Mouse (Mus musculus) brain, embryonic 18.5 days (tissue): ENCODE results near the gene Cd300e.
"Not testable (repeated sequence)": the region's sequence is repeated elsewhere in the genome, so short reads cannot be mapped to it uniquely, and the experiment has no call there.

ENCODE experiments used
- DNase-seq: peaks from one replicate; pipeline ENCODE4 v3.0.0-alpha.2; 2012; ENCODE audit warnings: low read depth, low spot score

Cd300e gene

DNA sequence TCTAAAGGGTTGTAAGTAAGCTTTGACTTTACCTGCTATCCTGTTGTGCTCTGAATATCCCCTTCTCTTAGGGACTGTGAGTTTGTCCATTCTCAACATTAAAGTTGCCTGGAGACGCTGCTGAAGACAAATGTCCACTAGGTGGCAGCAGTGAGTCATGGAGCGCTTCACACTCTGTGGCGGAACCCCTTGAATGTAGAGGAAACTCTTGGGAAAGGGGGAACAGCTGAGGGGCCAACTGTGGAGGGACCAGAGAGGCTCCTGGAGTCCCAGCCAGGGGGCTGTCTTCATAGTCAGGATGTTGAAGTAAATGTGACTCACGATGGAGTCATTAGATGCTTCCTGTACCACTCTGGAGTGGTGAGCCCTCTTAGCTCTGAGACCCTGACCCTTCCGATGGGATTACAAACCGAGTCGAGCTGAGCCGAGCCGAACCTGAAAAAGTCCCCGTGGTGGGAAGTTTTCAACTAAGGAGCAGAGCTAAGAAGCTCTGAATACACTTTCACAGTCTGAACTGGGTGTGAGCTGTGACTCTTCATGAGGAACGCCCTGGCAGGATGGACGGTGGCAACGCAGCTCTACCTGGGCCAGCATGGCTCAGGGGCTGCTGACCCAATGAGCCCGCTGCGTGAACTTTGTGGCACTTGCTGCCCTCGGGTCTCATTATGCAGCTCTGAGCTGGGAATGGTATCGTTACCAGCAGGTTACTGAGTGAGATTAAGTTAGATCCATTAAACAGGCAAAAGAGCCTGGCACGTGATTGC, 21.6 kb upstream of the Cd300e start:
- peak; percentile 28 for DNase-seq

DNA sequence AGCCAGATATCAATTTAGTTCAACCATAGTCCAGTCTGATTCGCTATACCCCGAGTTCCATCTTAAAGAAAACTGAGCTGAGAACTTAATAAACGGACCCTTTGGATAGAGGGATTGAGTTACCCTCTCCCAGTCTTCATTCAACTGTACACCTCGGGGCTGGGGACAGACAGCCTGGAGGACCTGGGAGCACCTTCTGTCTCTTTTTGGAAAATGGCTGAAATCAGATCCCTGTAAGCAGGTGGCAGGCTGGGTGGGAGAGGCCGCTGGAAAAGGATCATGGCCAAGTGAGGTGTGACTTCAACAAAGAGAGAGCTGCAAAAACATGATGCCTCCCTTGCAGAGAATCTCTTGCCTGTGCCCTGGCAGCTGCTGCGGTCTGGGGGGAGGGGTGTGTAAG, 20.2 kb upstream of the Cd300e start:
- DNase-seq = no peak

DNA sequence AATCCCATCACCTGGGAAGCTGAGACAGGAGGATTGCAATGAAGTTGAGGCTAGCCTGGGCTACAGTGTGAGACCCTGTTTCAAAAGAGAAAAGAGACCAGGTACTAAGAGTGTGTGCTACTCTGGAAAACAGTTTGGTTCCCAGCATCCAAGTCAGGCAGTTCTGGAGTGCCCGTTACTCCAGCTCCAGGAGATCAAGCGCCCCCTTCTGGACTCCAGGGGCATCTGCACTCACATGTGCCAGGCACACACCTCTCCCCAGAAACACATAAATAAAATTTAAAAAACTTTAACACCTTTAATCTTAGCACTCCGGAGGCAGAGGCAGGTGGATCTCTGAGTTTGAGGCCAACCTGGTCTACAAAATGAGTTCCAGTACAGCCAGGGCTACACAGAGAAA, 19.4 kb upstream of the Cd300e start:
- DNase-seq = no peak

DNA sequence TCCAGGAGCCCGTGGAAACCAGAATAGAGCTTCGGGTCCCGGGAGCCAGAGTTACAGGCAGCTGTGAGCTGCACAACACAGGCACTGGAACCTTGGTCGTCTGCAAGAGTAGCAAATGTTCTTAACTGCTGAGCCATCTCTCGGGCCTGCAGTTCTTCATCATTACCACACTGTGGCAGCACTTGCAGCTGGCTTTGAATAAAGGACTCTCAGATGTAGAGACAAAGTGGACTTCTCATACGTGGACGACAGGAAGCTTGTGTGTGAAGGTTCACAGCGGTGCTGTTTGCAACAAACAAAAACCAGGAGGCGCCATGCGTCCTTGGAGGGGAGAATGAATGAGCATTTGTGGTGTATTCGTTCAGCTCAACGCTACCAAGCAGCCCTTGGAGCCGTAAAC, 18.9 kb upstream of the Cd300e start:
- DNase-seq = peak; percentile 24

DNA sequence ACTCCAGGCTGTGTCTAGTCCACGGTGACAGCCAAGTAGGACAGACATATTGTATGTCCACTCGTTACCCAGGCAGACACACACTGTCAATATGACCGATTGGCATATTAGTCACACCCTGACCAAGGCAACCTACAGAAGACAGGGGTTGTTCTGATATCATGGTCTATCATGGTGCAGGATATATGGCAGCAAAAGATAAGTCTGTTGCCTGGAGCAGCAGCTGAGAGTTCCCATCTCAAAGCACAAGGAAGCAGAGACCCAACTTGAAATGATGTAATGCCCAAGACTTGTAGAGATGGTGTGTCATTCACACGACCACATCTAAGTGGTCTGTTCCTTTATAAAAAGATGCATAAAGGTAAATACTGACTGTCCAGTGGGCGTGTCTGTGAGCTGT, 16.7 kb upstream of the Cd300e start:
- DNase-seq = no peak

DNA sequence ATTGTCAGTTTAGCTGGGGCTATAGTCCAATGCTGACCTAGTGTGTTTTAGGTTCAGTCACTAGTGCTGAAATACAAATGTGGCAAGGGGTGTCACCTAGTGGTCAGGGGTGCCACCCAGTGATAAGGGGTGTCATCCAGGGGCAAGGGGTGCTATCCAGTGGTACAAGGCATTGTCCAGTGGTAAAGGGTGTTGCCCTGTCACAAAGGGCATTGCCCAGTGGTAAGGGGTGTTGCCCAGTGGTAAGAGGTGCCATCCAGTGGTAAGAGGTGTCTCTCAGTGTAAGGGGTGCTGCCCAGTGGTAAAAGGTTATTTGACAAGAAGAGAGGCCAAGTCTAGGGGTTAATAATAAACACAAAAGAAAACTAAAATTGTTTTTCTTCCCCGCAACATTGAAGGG, 15.5 kb upstream of the Cd300e start:
- DNase-seq = no peak

DNA sequence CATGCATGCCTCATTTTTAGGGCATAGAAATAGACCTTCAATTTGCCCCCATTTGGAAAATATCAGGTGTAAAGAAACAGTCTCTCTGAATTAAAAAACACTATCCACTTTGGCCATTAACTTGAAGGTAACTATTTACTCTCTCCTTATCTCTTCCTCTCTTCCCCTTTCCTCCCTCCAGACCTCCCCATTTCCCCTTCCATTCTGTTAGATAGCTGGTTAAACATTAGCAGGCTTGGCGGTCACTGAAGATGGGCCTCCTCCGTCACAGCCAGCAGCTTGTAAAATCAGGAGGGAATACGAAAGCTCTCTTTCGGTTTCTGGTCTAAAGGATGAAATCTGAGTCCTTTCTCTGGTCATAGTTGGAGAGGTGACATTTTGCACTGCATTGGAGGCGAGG, 13.9 kb upstream of the Cd300e start:
- no peak for DNase-seq

DNA sequence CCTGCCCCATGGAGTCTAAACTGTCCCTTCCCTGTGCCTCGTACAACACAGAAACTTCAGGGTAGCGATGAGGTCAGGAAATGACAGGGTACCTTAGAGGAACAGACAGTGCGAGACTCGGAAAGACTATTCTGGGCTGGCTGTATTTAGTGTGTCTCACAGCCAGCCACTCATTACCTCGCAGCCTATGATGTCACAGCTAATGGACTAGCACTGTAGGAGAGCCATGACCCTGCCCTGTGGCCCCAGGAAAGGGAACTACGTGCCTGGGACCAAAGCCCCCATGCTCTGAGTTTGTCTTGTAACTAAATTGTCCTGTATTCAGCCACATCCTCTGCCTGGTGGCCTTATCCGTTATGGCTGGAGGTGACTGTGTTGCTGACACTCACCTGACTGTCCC, 13.4 kb upstream of the Cd300e start:
- no peak for DNase-seq

DNA sequence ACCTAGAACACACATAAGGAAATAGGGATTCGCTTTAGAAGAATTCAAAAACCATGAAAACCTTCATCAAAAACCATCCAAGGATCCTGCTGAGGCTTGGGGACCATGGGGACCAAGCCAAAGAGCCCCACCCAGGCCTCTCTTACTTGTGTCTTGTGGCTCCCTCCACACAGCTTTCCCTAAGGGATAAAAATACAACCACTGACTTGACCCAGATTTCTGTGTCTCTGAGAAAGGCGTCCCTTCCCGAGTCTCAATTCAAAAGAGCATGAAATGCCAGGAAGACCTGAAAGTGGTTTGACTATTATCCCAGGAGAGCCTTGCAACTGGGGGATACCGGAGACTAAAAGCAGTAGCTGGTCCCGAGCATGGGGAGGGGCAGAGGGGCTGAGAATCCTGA, 11.0 kb upstream of the Cd300e start:
- no peak for DNase-seq

DNA sequence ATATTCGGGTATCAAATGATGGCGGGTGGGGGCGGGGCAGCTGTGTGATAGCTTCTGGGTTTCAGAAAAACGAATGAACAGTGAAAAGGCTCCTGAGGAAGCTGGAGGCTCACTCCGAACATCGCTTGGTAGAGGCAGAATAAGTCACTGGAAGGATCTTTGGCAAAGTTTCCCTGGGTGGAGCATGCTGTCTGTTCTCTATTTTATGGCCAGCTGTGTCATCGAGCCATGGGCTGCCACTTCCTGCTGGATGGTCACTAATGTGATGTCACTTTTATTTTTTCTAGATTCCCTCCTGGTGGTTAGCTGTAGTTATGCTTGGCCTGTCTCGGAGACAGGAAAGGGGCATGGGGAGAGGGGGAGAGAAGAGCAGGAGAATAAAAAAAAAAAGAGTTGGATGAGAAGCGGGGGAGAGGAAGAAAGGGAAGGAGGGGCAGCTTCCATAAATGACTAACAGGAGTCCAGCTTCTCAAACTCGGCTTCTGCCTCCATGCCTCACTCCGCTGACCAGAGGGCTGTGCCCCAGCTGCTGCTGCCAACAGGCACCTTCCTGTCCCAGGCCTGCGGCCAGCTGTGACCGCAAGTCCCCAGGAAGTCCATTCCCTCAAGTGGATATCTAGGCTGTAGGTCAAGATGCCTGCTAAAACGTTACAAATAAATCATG, 9.8 kb upstream of the Cd300e start:
- DNase-seq = no peak

DNA sequence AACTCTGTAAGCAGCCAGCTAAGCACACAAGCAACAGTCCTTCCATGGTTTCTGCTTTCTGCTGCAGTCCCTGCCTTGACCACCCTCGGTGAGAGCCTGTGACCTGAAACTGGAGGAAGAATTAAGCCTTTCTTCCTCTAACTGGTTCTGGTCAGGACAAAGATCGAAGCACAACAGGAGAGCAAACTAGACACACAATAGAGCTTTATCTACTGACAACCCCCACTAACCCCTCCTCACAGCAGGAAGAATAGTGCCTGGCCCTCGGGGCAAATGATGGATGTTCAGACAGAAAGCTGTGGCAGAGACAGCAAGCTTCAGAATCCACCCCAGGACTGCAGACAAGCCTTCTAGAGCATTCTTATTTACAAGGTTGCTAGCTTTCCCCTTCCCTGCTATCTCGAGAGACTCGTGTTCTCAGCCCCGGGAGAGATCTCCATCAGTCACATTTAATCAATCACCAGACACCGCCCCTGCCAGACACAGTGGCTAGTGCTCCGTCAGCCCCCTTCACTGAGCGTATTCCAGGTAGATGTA, 9.1 kb upstream of the Cd300e start:
- DNase-seq = no peak

DNA sequence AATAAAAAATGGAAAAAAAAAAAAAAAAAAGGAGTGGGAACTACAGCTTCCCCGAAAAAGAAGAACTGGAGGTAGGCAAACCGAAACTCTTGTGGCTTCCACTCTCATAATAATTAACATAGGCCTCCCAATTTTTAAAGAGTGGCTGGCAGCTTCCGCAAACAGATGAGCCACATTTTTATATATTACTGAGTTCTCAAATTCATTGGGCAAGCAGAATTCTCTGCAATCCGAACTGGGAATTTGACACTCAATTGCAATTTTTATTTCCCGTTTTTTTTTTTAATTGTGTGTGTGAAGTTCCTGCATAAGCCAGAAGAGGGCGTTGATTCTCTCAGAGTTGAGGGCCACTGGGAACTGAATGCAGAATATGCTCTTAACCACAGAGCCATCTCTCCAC, 4.8 kb upstream of the Cd300e start:
- DNase-seq = no peak

DNA sequence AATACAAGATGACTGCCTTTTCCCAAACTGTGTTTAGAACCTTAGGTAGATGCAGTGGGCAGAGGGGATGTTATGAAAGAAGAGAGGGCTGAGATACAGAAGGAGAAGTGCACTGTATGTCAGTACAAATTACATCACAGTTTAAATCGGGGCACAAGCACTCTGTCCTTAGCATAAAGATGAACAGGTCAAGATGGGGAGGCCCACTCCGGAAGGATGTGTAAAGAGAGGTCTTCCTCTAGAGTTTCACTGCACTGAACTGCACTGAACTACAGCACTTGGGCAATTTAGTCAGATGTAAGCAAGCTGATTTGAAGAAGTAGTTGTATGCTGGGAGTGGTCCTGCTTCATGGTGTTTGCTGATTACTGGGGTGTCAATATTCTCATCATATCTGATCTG, 2.2 kb downstream of the Cd300e start:
- no peak for DNase-seq

DNA sequence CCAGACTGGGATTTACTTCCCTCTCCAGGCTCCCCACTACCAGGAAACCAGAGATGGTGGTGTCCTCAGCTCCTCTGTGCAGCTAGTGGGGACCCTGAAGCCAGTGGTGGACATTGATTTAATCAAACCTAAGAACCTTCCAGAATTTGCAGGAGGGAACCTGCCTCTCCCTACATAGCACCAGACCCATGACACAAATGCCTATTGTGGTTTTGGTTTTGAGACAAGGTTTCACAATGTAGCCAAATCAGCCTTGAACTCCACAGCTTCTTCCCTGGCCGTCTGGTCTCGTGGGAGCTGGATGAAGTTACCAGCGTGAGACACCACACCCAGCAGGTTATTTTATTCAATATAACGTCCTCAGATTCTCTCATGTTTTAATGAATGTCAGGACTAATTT, 3.3 kb downstream of the Cd300e start:
- no peak for DNase-seq

DNA sequence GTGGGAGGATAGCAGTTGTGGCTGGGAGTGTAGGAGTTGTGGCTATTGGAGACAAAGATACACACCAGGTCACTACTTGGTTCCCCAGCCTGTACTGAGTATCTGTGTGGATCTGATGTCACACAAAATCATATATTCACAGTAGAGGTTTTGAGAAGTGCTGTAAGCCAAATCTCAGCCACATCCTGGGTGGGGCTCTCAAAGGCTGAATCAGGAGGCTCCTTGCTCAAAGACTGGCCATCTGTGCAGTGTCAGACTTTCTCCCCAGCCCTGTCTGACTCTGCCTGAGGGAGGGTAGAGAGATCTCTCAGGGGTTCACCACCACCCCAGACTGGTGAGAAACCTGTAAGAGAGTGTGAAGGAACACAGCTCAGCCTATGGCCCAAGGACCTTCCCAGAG, 7.4 kb downstream of the Cd300e start:
- DNase-seq = no peak

DNA sequence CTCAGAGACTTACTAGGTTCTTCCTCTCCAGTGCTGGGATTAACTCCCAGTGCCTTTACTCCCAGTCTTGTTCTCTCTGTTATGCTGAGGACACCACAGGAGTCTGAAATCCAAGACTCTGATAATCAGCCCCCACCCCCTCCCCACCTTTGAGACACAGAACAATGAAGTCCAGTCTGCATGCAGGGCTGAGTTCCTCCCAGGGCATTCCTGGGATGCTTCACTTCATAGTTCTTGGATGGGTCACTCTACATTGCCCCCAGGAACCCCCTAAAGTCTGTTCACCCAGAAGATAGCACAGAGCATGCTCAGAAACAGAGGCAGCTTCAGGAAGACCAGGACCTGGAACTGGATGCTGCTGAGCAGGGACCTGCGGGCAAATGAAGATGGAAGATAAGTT, 9.0 kb downstream of the Cd300e start:
- DNase-seq = no peak

DNA sequence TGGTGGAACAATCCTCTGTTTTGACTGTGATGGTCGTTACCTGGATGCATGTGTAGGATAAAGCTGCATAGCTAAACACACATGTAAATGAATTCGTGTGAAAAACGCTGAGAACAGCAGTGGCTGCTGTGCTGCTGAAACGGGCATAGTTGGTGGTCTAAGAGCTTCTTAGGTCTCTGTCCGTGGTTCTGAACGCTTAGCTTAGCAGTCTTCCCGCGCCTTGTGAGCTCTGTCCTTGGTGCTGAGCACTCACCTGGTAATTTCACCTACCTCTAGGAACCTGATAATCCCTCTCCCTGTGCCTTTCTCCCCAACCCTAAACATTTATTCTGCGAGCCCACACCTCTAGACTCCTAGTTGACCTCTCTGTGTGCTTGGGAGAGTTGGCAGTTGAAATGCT, 9.8 kb downstream of the Cd300e start:
- DNase-seq = no peak

DNA sequence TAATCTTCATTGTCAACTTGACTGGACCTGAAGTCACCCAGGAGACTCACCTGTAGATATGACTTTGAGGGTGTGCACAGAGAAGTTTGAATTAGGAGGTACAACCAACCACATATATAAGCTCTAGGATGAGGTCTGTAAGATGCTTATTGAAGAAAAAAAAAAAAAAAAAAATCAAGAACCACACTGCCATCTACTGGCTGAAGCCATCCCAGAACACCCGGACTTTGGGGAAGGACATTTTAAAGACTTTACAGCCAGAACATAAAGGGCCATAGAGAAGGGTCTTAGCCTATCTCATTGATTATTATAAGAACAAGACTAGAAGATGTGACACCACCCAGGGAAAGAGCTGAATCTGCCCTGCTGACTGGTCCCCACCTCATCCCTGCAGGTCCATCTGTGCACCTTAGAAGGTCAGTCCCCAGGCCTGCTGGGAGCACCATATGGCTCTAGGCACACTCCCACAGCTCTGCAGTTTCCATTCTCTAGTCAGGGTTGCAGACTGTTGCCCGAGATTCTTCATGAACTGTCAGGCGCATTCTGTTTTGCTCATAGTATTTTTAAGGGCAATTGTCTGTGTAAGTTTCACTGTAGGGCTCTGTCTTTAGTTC, 12.6 kb downstream of the Cd300e start:
- no peak for DNase-seq

DNA sequence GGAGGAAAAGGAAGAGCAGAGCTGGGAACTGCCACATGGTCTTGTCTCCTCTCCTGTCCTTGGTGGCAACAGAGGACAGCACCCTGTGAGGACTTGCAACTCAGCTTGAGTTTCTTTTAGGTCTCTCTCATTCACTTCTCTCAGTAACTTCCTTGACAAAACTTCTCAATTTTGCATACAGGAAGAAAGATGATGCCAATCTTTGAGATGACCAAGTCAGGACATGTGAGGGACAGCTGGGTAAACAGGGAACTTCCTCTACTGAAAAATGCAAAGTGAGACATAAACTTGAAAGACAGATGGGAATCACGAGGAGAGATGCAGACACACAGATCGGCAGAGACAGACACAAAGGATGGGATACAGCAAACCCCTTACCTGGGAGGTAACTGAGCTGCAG, 13.7 kb downstream of the Cd300e start, which contains the start of gene Cd300ld3:
Cd300ld3 (minus strand) TSS at position 151 of the 400 bp plus-strand sequence.
- DNase-seq = no peak

DNA sequence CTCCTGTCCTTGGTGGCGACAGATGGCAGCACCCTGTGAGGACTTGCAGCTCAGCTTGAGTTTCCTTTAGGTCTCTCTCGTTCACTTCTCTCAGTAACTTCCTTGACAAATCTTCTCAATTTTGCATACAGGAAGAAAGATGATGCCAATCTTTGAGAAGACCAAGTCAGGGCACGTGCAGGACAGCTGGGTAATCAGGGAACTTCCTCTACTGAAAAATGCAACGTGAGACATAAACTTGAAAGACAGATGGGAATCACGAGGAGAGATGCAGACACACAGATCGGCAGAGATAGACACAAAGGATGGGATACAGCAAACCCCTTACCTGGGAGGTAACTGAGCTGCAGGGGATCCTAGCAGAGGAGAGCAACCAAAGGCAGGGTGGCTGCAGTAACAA, 24.3 kb downstream of the Cd300e start, which contains the start of gene Cd300ld5:
Cd300ld5 (minus strand) TSS at position 101 of the 400 bp plus-strand sequence.
- not testable (repeated sequence) for DNase-seq

DNA sequence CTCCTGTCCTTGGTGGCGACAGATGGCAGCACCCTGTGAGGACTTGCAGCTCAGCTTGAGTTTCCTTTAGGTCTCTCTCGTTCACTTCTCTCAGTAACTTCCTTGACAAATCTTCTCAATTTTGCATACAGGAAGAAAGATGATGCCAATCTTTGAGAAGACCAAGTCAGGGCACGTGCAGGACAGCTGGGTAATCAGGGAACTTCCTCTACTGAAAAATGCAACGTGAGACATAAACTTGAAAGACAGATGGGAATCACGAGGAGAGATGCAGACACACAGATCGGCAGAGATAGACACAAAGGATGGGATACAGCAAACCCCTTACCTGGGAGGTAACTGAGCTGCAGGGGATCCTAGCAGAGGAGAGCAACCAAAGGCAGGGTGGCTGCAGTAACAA, 35.1 kb downstream of the Cd300e start, which contains the start of gene Cd300ld4:
Cd300ld4 (minus strand) TSS at position 101 of the 400 bp plus-strand sequence.
- DNase-seq = not testable (repeated sequence)

DNA sequence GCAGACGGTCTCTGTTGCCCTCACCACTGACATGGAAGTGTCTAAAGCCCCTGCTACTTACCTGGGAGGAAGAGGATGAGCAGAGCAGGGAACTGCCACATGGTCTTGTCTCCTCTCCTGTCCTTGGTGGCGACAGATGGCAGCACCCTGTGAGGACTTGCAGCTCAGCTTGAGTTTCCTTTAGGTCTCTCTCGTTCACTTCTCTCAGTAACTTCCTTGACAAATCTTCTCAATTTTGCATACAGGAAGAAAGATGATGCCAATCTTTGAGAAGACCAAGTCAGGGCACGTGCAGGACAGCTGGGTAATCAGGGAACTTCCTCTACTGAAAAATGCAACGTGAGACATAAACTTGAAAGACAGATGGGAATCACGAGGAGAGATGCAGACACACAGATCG, 45.9 kb downstream of the Cd300e start, which contains the start of gene Cd300ld2:
Cd300ld2 (minus strand) TSS at position 101 of the 400 bp plus-strand sequence.
- not testable (repeated sequence) for DNase-seq
